Mouse (Mus musculus) liver, embryonic 16.5 days (tissue): ENCODE measurements around the gene Gdf11. TPM values are rescaled to one million over a fixed set of nuclear protein-coding genes. Genes with fewer than 3 reads are reported as not detected.

ENCODE experiments used
- ATAC-seq: fragments of 200-750 bp; cut with Nextera tagmentation; 2 replicates; pipeline ENCODE4 v1.8.0; 2017; ENCODE audit warnings: low read depth, mild to moderate bottlenecking, moderate number of reproducible peaks, moderate library complexity
- H3K27ac ChIP-seq: fragments of 300-500 bp; sonication (generic); 2 replicates; pipeline ENCODE4 v1.5.1; 2014; ENCODE audit warnings: mild to moderate bottlenecking, low read length
- H3K27me3 ChIP-seq: fragments of 300-500 bp; sonication (generic); 2 replicates; pipeline ENCODE4 v1.6.1; 2014; ENCODE audit warnings: low read depth, low read length, mixed read lengths; ENCODE audit not compliant: control insufficient read depth, insufficient read depth
- H3K36me3 ChIP-seq: fragments of 300-500 bp; sonication (generic); 2 replicates; pipeline ENCODE4 v1.6.1; 2014; ENCODE audit warnings: mild to moderate bottlenecking; ENCODE audit not compliant: control insufficient read depth, insufficient read depth
- H3K4me1 ChIP-seq: fragments of 300-500 bp; sonication (generic); 2 replicates; pipeline ENCODE4 v1.6.1; 2014; ENCODE audit warnings: low read depth, low read length, mixed read lengths; ENCODE audit not compliant: control insufficient read depth
- H3K4me2 ChIP-seq: fragments of 300-500 bp; sonication (generic); 2 replicates; pipeline ENCODE4 v1.6.1; 2014; ENCODE audit warnings: low read depth, low read length, mixed read lengths
- H3K4me3 ChIP-seq: fragments of 300-500 bp; sonication (generic); 2 replicates; pipeline ENCODE4 v1.5.1; 2014; ENCODE audit warnings: low read depth, mild to moderate bottlenecking, low read length
- H3K9ac ChIP-seq: fragments of 300-500 bp; sonication (generic); 2 replicates; pipeline ENCODE4 v1.6.1; 2014; ENCODE audit warnings: low read depth, low read length
- H3K9me3 ChIP-seq: fragments of 300-500 bp; sonication (generic); replicated peaks from 2 replicates; pipeline ENCODE4 v1.6.1; 2016; ENCODE audit warnings: low read length; ENCODE audit not compliant: control insufficient read depth
- WGBS: fragments of 180-500 bp; shearing (Covaris S2); extraction: QIAGEN DNeasy Blood & Tissue Kit; methylation state at CpG from one replicate; pipeline ENCODE4 v1.1.7; 2014; ENCODE audit not compliant: insufficient replicate concordance; 5-methylcytosine and 5-hydroxymethylcytosine counted together
- polyA plus RNA-seq: library from polyadenylated mRNA; unstranded; fragments of >200 nt; fragmentation: Nextera tagmentation; extraction: Ambion mirVana; gene quantifications from 2 replicates; pipeline ENCODE4 v1.2.1, GENCODE M21; 2015

Gene Gdf11
- polyA plus RNA-seq, 1 experiment from 2014 or later: 0.22 TPM

DNA sequence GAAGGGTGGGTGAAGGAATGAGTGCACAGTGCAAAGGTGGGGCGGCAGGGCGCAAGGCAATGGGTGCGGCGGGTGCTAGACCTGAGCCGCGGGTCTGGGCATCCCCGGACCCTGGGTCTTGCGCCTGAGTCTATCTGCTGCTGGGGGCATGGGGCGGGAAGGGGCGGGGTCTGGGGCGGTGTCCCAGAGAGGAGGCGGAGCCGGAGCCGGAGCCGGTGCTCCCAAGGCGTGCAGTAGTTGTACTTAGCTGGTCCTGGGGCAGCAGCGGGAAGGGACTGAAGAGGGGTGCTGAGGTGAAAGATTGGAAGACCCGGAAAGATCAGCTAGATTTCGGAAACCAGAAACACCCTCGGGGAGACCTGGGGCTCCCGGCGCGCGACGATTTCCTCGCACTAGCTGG, 42.1 kb upstream of the Gdf11 start, which contains the start of gene Itga7:
Gene Itga7 (plus strand): TSS at position 245 of the 400 bp plus-strand sequence.
- no peak within 1 kb of the TSS for H3K9ac ChIP-seq

DNA sequence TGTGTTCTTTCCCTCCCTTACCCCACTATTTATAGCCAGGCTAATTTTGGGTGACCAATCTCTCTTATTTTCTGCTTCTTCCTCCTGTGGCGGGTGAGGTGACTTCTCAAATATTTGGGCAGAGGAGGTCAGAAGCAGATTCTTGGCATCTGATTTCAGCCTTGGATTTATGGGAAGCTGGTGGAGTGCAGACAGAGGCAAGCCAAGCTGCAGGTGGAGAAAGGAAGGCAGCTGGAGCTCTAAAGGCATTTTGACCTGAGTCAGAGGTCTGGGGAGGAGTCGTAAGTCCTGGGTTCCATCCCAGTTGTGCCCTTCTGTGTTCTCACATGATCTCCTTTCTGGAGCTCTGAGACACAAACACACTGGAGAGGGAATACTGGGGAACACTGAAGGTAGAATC, 39.9 kb upstream of the Gdf11 start:
- Histone ChIP-seq H3K27ac (no peak overlapping the region), H3K4me1 (no peaks in the 10 kb centered on the region), H3K9me3 (no peaks in the 10 kb centered on the region), H3K4me2 (no peak overlapping the region), H3K9ac (no peak overlapping the region), H3K4me3 (no peak overlapping the region), H3K36me3 (no peaks in the 10 kb centered on the region), H3K27me3 (peaks cover 61% of the 10 kb centered on the region)
- 35% methylated on average over 2 of the region's 2 CpGs for WGBS
- no peak for ATAC-seq

More for the DNA sequence above, 42.1 kb upstream of the Gdf11 start, which contains the start of gene Itga7:
- 0 out of 2 replicates have a peak, but pooled peaks have one; percentile 37 for ATAC-seq
- Histone ChIP-seq H3K4me3 (peak within 1 kb of the TSS; percentile 37), H3K27me3 (peaks cover 61% of the 10 kb centered on the region), H3K36me3 (no peaks in the 10 kb centered on the region), H3K4me1 (no peaks in the 10 kb centered on the region), H3K9me3 (no peaks in the 10 kb centered on the region), H3K4me2 (peak within 1 kb of the TSS; percentile 26; the same call in 1 of the 2 replicates), H3K27ac (no peak within 1 kb of the TSS)
- 2% methylated on average over 26 of the region's 26 CpGs for WGBS

DNA sequence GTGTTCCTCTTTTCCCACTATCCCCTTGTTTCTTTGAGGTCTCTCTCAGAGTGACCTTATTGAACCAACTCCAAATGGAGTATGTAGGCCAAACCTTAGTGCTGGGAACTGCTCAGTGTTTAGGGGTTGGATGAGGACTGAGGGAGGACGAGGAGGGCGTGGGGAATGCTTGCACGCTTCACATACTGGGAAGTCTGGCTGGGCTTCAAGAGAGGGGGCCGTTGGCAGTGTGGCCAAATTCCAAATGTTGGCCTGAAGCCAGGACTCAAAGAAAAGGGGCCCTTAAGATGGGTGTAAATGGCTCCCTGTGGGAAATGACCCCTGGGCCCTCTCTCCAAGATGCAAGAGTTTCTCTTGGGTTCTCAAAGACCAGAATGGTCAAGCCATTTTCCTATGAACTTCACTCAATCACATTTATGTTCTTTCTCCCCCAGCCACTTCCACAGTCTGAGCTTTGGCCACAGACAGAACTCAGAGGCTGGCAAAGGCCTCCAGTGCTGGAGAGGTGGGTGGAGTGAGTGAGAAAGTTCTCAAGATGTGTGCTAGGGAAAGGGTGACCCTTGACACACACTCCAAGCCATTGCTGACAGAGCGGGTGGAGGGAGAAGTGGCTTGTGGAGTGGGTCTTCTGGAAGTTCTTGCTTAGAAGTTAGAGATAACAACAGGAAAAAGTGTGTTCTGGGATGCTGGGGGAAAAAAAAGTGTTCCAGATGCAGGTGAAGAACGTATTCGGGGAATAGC, 38.3 kb upstream of the Gdf11 start:
- H3K4me2 ChIP-seq: no peak overlapping the region
- H3K36me3 ChIP-seq: no peaks in the 10 kb centered on the region
- no peaks in the 10 kb centered on the region for H3K4me1 ChIP-seq
- no peak for ATAC-seq
- H3K9me3 ChIP-seq: no peaks in the 10 kb centered on the region
- no peak overlapping the region for H3K27ac ChIP-seq
- H3K4me3 ChIP-seq: no peak overlapping the region
- peaks cover 45% of the 10 kb centered on the region for H3K27me3 ChIP-seq
- H3K9ac ChIP-seq: no peak overlapping the region
- 61% methylated on average over 7 of the region's 7 CpGs for WGBS

DNA sequence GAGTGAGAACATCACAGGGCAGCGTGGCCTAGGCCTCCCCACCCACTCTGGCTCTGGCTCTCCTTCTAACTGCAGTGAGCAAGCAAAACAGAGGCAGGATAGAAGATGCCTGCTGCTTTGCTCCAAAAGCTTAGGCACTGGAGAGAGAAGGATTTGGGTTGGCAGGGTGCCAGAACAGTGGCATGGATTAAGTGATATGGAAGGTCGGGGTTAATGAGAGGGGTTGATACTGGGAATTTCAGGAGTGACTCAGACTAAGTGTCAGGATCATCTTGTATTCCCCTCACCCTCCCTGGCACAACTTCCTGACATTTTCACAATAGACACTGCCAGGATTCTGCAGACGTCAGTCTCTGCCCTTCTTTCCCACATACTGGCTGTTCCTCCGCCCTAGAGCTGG, 36.8 kb upstream of the Gdf11 start:
- Histone ChIP-seq H3K4me3 (no peak overlapping the region), H3K27ac (no peak overlapping the region), H3K4me1 (peaks cover 5% of the 10 kb centered on the region), H3K4me2 (no peak overlapping the region), H3K36me3 (no peaks in the 10 kb centered on the region), H3K9me3 (no peaks in the 10 kb centered on the region), H3K9ac (no peak overlapping the region), H3K27me3 (peaks cover 31% of the 10 kb centered on the region)
- WGBS: 35% methylated on average over 4 of the region's 4 CpGs
- ATAC-seq: no peak

DNA sequence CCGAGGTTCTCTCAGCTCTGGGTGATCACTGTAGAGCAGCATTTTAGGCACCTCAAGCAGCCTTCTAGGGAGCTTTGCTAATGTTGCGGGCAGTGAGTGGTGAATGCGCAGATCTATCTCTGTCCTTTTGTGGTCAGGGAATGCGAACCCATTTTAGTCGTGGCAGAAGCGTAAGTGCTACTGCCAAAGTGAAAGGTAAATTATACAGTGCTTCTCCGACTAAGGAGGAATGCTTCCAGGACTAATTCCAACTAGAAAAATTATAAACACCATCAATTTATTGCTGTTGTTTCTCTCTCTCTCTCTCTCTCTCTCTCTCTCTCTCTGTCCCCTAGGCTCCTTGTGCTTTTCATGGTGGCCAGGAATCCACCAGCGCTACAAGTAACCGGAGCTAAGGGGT, 32.4 kb upstream of the Gdf11 start, which contains the start of gene Bloc1s1:
Gene Bloc1s1 (minus strand): TSS at position 101 of the 400 bp plus-strand sequence.
- WGBS: 53% methylated on average over 9 of the region's 9 CpGs
- H3K27ac ChIP-seq: peak within 1 kb of the TSS; percentile 88
- H3K4me1 ChIP-seq: peaks cover 18% of the 10 kb centered on the region
- H3K9ac ChIP-seq: peak within 1 kb of the TSS; percentile 84
- ATAC-seq: no peak
- H3K4me3 ChIP-seq: peak within 1 kb of the TSS; percentile 91
- H3K4me2 ChIP-seq: peak within 1 kb of the TSS; percentile 90
- peaks cover 3% of the 10 kb centered on the region; the same call in 1 of the 2 replicates for H3K27me3 ChIP-seq
- H3K36me3 ChIP-seq: no peaks in the 10 kb centered on the region
- no peaks in the 10 kb centered on the region for H3K9me3 ChIP-seq

DNA sequence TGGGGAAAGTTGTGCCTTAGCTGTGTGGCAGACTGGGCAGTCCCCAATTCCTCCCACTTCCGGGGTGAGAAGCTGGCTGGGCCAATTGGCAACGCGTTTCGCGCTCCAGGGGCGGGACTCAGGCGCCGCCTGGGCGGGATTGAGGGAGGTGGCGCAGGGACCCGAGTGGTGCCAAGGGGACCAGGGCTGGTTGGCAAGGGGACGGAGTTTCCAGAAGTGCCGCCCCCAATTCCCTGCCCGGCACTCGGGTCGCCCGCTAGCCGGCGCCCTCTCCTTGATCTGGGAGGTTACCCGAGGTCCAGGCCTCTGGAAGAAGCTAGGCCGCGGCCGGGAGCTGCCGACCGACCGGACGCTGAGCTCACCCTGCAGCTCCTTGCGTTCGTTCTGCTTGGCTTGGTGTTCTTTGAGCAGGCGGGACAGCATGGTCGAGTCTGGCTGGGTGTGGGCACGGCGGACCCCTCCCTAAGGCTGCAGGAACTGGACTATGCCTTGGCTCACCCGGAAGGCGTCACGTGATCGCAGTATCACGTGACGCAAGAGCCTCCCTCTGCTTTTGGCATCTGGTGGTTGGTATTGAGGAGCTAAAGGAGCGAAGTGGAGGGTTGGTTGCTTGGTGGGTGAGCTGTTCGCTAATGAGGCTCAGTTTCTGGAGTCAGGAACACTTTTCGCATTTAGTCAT, 31.6 kb upstream of the Gdf11 start:
- H3K9ac ChIP-seq: peak overlapping the region; percentile 84
- no peaks in the 10 kb centered on the region for H3K36me3 ChIP-seq
- peak overlapping the region; percentile 88 for H3K27ac ChIP-seq
- WGBS: under 1% methylated on average over 42 of the region's 42 CpGs
- ATAC-seq: peak; percentile 97
- no peaks in the 10 kb centered on the region for H3K9me3 ChIP-seq
- peak overlapping the region; percentile 90 for H3K4me2 ChIP-seq
- H3K4me1 ChIP-seq: peaks cover 19% of the 10 kb centered on the region
- H3K4me3 ChIP-seq: peak overlapping the region; percentile 91
- no peaks in the 10 kb centered on the region; the same call in 1 of the 2 replicates for H3K27me3 ChIP-seq

DNA sequence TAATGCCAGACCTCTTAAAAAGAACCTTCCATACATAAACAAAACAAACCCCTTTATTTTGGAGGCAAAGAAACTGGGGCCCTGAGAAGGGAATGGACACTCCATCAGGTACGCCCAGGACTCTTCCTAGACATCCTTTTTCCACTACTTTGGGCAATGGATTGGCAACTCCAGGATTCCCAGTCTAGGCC, 31.2 kb upstream of the Gdf11 start, which contains the start of gene Rdh5:
Gene Rdh5 (minus strand): TSS at position 67 of the 191 bp plus-strand sequence.
- peak within 1 kb of the TSS; percentile 91 for H3K4me3 ChIP-seq
- peak within 1 kb of the TSS; percentile 84 for H3K9ac ChIP-seq
- no peak for ATAC-seq
- H3K4me1 ChIP-seq: peaks cover 20% of the 10 kb centered on the region
- H3K9me3 ChIP-seq: no peaks in the 10 kb centered on the region
- WGBS: 19% methylated on average over 1 of the region's 1 CpGs
- no peaks in the 10 kb centered on the region; the same call in 1 of the 2 replicates for H3K27me3 ChIP-seq
- peak within 1 kb of the TSS; percentile 88 for H3K27ac ChIP-seq
- H3K36me3 ChIP-seq: no peaks in the 10 kb centered on the region
- H3K4me2 ChIP-seq: peak within 1 kb of the TSS; percentile 90

DNA sequence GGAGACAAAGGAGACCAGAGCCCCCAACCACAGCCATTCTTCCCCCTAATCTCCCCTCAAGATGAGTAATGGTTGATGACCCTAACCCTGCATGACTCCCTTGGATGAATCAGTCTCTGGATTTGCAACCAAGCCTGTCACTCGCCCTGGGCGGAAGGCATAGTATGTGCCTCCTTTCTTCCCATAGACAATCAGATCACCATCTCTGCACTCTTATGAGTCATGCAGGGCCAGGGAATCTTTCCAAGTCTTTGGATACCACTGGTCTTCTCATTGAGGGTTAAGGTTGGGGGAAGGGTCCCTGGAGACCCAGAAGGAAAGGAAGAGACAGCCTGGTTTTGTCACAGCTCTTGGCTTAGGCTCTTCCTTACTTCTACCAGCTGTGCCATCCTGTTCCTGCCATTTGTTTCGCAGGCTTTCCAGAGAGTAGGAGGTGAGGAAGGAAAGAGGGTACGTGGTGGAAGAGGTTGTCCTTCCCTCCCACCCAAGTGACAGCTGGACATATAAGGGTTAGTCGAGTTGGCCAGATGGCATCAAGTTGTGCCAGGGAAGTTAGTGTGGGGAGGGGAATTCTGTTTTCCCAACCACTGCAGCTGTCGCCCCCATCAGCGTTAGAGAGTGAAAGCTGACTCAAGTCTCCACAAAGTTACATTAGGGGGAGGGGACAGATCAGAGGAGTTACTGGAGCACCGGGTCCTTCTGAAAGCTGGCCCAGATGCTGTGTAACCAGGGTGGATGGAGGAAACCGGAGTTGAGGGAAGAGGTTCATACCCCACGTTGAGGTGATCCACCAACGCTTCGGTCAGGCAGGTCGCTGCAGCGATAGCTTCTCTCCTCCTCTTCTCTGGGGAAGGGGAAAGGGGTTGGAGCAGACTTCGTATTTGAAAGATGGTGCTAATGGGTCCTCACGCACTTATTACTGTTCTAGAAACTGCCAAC, 30.6 kb upstream of the Gdf11 start:
- no peak for ATAC-seq
- peak overlapping the region; percentile 17; the same call in 1 of the 2 replicates for H3K27ac ChIP-seq
- WGBS: 63% methylated on average over 16 of the region's 16 CpGs

More for the DNA sequence above, 30.6 kb upstream of the Gdf11 start:
- Histone ChIP-seq H3K4me1 (peaks cover 20% of the 10 kb centered on the region), H3K27me3 (no peaks in the 10 kb centered on the region), H3K9me3 (no peaks in the 10 kb centered on the region), H3K9ac (peak overlapping the region; percentile 84; the same call in 1 of the 2 replicates), H3K4me2 (peak overlapping the region; percentile 90), H3K4me3 (peak overlapping the region; percentile 91), H3K36me3 (no peaks in the 10 kb centered on the region)
